Mouse (Mus musculus) stomach, embryonic 15.5 days (tissue): Measurements from ENCODE around the gene Hsdl1. TPM values are rescaled to one million over a fixed set of nuclear protein-coding genes. Genes with fewer than 3 reads are reported as not detected.

Experiments
- ATAC-seq: fragments of 200-750 bp; cut with Nextera tagmentation; 2 replicates; pipeline ENCODE4 v1.8.0; 2017; ENCODE audit warnings: low read depth, moderate number of reproducible peaks, moderate TSS enrichment; ENCODE audit not compliant: insufficient read depth, low FRiP score
- H3K27ac ChIP-seq: fragments of 300-500 bp; sonication (generic); 2 replicates; pipeline ENCODE4 v1.5.1; 2015; ENCODE audit warnings: mild to moderate bottlenecking, inconsistent platforms
- H3K27me3 ChIP-seq: fragments of 300-500 bp; sonication (generic); replicated peaks from 2 replicates; pipeline ENCODE4 v1.6.1; 2015; ENCODE audit warnings: inconsistent platforms
- H3K36me3 ChIP-seq: fragments of 300-500 bp; sonication (generic); 2 replicates; pipeline ENCODE4 v1.6.1; 2015; ENCODE audit warnings: inconsistent platforms
- H3K4me1 ChIP-seq: fragments of 300-500 bp; sonication (generic); 2 replicates; pipeline ENCODE4 v1.6.1; 2015; ENCODE audit warnings: inconsistent platforms
- H3K4me2 ChIP-seq: fragments of 300-500 bp; sonication (generic); 2 replicates; pipeline ENCODE4 v1.6.1; 2015; ENCODE audit warnings: mild to moderate bottlenecking, inconsistent platforms
- H3K4me3 ChIP-seq: fragments of 300-500 bp; sonication (generic); replicated peaks from 2 replicates; pipeline ENCODE4 v1.5.1; 2015; ENCODE audit warnings: inconsistent platforms
- H3K9ac ChIP-seq: fragments of 300-500 bp; sonication (generic); 2 replicates; pipeline ENCODE4 v1.6.1; 2015; ENCODE audit warnings: inconsistent platforms
- H3K9me3 ChIP-seq: fragments of 300-500 bp; sonication (generic); 2 replicates; pipeline ENCODE4 v1.6.1; 2016; ENCODE audit warnings: inconsistent platforms
- WGBS: fragments of 180-500 bp; shearing (Covaris S2); methylation state at CpG from one replicate; pipeline ENCODE4 v1.1.7; 2015; 5-methylcytosine and 5-hydroxymethylcytosine counted together
- polyA plus RNA-seq: library from polyadenylated mRNA; unstranded; fragments of >200 nt; fragmentation: Nextera tagmentation; extraction: Ambion mirVana; gene quantifications from 2 replicates; pipeline ENCODE4 v1.2.1, GENCODE M21; 2015

The Hsdl1 gene
- polyA plus RNA-seq, 1 experiment from 2014 or later = 32.2 TPM

DNA sequence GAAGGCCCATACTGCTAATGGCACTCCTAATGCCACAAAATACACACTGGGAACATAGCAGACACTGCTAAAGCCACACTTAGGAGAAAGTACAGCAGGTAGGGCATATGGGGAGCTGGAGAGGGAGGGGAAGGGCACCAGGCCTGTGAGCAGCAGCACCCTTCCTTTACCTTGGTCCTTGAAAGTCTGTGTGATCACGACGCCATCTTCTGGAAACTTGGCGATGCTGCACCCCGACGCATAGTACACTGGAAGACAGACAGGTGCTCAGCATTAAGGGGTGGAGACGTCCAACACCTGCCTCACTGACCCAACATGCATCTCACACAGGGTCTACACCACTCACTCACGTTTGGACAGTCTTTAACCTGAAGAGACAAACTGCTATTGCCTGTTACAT is 54.9 kb downstream of the Hsdl1 start:
- 72% methylated on average over 7 of the region's 7 CpGs for WGBS
- no peak for ATAC-seq
- no peak overlapping the region for H3K4me2 ChIP-seq
- H3K9me3 ChIP-seq = no peaks in the 10 kb centered on the region
- peaks cover 84% of the 10 kb centered on the region for H3K36me3 ChIP-seq
- H3K4me1 ChIP-seq = no peaks in the 10 kb centered on the region
- no peak overlapping the region for H3K27ac ChIP-seq
- no peak overlapping the region for H3K4me3 ChIP-seq
- no peak overlapping the region for H3K9ac ChIP-seq
- H3K27me3 ChIP-seq = no peaks in the 10 kb centered on the region

DNA sequence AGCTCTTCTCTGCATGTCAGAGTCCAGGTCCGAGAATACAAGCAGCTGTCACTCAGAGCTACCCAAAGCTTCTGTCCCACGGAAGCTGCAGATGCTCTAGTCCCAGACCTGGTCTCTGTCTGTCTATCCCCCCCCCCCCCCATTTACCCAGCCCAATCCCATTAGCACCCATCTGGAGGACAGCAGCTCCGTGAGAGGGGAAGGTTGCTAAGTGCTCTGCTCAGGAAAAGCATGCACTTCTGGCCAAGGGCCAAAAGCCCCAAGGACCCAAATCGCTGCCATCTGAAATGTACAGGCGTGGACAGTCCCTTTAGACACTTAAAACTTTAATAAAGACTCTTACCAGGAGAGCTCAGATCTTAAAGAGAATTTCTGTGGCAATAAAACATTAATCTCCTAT is 58.3 kb downstream of the Hsdl1 start:
- no peak overlapping the region for H3K27ac ChIP-seq
- H3K9ac ChIP-seq = no peak overlapping the region
- H3K4me2 ChIP-seq = no peak overlapping the region
- H3K4me3 ChIP-seq = no peak overlapping the region
- no peaks in the 10 kb centered on the region for H3K9me3 ChIP-seq
- 64% methylated on average over 5 of the region's 5 CpGs for WGBS
- no peaks in the 10 kb centered on the region for H3K27me3 ChIP-seq
- H3K36me3 ChIP-seq = peaks cover 80% of the 10 kb centered on the region
- no peaks in the 10 kb centered on the region for H3K4me1 ChIP-seq
- ATAC-seq = no peak

DNA sequence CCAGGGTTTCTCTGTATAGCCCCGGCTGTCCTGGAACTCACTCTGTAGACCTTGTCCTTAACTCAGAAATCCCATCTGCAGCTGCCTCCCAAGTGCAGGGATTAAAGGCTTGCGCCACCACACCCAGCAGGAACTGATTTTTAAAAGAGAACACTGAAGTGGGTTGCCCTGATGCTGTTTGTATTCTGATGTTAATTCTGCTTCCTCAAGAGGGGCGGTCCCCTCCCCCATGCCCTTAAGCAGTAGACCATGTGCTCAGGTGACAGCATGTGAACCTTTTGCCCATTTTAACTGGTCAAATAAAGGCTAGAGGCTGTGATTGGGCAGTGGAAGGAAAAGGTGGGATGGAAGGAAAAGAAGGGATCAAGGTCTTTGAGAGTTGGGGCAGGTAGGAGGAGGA is 59.2 kb downstream of the Hsdl1 start:
- H3K9ac ChIP-seq = no peak overlapping the region
- peaks cover 77% of the 10 kb centered on the region for H3K36me3 ChIP-seq
- ATAC-seq = no peak
- no peak overlapping the region for H3K4me2 ChIP-seq
- no peak overlapping the region for H3K4me3 ChIP-seq
- no peaks in the 10 kb centered on the region for H3K9me3 ChIP-seq
- H3K27ac ChIP-seq = no peak overlapping the region
- 74% methylated on average over 3 of the region's 3 CpGs for WGBS
- no peaks in the 10 kb centered on the region for H3K27me3 ChIP-seq
- H3K4me1 ChIP-seq = no peaks in the 10 kb centered on the region

DNA sequence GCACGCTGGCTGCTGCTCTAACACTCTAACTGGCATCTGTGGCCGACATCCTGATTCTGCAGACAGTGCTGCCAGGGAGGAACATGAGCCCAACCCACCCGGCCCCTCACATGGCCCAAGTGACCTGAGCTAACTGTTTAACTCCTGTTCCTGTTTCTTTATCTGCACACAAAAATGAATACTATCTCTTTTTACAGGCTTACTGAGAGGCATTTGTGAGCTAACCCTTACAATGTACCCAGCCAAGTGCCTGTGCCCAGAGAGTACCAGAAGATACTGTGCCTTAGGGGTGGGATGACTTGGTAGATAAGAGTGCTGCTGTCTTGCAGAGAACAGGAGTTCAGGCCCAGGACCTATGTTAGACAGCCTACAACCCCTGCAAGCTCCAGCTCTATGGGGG is 60.0 kb downstream of the Hsdl1 start:
- Histone ChIP-seq H3K9me3 (no peaks in the 10 kb centered on the region), H3K4me1 (no peaks in the 10 kb centered on the region), H3K36me3 (peaks cover 77% of the 10 kb centered on the region), H3K9ac (no peak overlapping the region), H3K27ac (no peak overlapping the region), H3K4me3 (no peak overlapping the region), H3K27me3 (no peaks in the 10 kb centered on the region), H3K4me2 (no peak overlapping the region)
- ATAC-seq = no peak
- 83% methylated on average over 3 of the region's 3 CpGs for WGBS

DNA sequence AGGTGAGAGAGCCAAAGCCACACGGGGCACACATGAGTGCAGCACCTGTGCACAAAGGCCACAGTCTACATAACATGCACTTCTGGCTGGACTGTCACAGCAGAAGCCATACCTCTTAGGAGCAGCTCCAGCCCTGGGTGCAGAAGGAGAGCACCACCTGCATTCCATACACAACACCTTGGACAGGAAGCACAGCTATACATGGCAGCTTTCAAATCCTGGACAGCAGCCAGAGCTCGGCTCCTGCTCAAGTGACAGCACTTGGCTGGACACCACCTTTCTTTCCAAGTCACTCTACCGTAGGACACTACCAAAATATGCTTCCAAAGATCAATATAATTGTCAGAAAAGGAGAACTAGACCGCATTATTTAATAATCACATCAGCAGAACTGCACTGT is 61.6 kb downstream of the Hsdl1 start:
- Histone ChIP-seq H3K9me3 (no peaks in the 10 kb centered on the region), H3K4me3 (no peak overlapping the region), H3K27me3 (no peaks in the 10 kb centered on the region), H3K4me2 (no peak overlapping the region), H3K9ac (no peak overlapping the region), H3K4me1 (no peaks in the 10 kb centered on the region), H3K36me3 (peaks cover 76% of the 10 kb centered on the region), H3K27ac (no peak overlapping the region)
- 88% methylated on average over 4 of the region's 4 CpGs for WGBS
- ATAC-seq = no peak

Other genes starting within 250 kb of the Hsdl1 start
- 282 and 298 TPM in 2 replicates for gene Hsbp1, start 230.7 kb downstream of the Hsdl1 start, polyA plus RNA-seq
- gene Mlycd, start 180.3 kb downstream of the Hsdl1 start, polyA plus RNA-seq = 18.0 and 21.4 TPM in 2 replicates
- 7.5 and 8.0 TPM in 2 replicates for gene Osgin1, start 141.1 kb downstream of the Hsdl1 start, polyA plus RNA-seq
- 1.3 and 1.9 TPM in 2 replicates for gene Necab2, start 128.5 kb downstream of the Hsdl1 start, polyA plus RNA-seq
- gene Slc38a8, start 73.5 kb downstream of the Hsdl1 start, polyA plus RNA-seq = 0.05 TPM in 1 of 2 replicates, not detected in the other
- gene Mbtps1, start 16.4 kb downstream of the Hsdl1 start, polyA plus RNA-seq = 96.3 and 107 TPM in 2 replicates
- 0.40 and 0.59 TPM in 2 replicates for gene Dnaaf1, start 52 bp upstream of the Hsdl1 start, polyA plus RNA-seq
- gene Taf1c, start 30.0 kb upstream of the Hsdl1 start, polyA plus RNA-seq = 9.7 and 9.8 TPM in 2 replicates
- 0.09 TPM in 1 of 2 replicates, not detected in the other for gene Adad2, start 37.6 kb upstream of the Hsdl1 start, polyA plus RNA-seq
- 0.24 and 0.28 TPM in 2 replicates for gene Kcng4, start 60.5 kb upstream of the Hsdl1 start, polyA plus RNA-seq
- 18.5 and 21.8 TPM in 2 replicates for gene Wfdc1, start 91.2 kb upstream of the Hsdl1 start, polyA plus RNA-seq
- 5.3 TPM in 2 replicates for gene Atp2c2, start 124.8 kb upstream of the Hsdl1 start, polyA plus RNA-seq
- gene Tldc1, start 203.2 kb upstream of the Hsdl1 start, polyA plus RNA-seq = 12.9 and 13.8 TPM in 2 replicates